Mouse (Mus musculus) ovary, postnatal 36 days (tissue): ENCODE data around the gene Zdhhc8.

Experiments used
- DNase-seq: peaks from one replicate; pipeline ENCODE4 v3.0.0; 2022; ENCODE audit warnings: low spot score, mixed read lengths

Gene Zdhhc8

DNA sequence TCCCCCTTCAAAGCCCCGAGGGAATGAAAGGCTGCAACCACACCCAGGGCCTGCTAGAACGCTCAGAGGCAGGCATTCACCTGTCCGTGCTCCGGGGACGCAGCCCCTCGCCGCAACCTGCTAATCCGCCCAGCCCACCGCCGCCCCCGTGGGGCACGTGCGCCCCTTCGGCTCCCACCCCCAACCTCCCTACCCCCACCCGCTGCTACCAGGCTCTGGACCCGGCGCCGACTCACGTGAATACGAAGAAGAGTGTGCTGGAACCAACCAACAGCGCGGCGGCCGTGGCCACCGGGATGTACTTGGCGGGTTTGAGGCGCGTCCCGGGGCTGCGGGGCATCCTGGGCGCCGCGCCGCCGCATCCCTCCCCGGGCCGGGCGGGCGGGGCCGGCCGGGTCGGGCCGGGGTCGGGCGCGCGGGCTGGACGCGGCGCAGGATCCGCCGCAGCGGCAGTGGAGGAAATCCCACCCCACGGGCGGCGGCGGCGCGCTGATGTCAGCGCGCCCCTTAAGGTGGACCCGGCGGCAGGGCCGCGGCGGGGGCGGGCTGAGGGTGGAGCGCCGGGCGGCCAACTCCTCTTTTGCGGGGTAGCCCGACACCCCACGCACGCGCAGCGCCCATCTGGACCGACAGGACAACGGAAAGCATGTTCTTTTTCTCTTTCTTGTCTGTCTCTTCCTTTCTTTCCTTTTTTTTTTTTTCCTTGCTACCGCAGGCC lies at the start of gene Zdhhc8:
Gene Zdhhc8, minus strand, starts transcription at position 466 of the 718 bp plus-strand sequence.
- peak; percentile 84 for DNase-seq

DNA sequence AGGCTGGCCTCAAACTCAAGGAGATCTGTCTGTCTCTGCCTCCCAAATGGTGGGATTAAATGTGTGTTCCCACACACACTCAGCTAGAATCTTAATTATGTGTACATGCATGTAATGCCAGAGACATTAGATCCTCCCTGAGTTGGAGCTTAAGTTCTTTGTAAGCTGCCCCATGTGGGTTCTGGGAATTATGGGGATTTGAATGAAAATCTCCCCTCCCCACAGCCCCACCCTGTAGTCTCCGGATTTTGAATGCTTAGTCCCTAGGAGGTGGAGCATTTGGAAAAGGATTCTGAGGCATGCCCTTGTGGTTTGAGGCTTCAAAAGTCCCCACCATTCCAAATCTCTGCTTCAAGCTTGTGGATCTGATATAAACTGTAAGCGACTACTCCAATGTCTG lies 40.2 kb upstream of the Zdhhc8 start:
- no peak for DNase-seq

DNA sequence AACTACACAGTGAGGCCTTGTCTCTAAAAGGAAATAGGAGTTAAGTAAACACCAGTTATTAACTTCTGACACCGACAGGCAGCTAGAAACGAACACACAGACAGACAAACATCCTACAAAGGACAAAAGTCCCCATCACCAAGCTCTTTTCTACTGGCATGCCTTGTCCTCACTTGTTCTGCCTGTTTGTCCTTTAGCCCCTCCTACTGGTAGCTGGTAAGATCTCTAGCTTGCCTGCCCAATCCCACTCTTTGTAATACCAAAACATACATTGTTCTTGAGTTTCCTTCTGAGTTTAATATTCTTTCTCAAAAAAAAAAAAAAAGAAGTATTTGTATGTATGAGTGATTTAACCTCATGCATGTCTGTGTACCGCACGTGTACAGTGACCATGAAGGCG lies 33.2 kb upstream of the Zdhhc8 start:
- DNase-seq = no peak

DNA sequence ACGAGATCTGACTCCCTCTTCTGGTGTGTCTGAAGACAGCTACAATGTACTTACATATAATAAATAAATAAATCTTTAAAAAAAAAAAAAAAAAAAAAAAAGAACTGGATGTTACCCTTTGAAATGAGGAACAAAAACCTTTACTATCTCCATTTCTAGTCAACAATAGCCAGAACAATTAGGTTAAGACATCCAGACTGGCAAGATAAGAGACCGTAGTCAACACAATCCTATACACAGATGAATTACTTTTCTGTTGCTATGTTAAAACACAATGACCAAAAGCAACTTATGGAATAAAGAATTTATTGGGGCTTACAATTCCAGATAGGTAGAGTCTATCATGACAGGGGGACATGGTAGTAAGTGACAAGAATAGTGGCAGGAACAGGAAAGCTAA lies 30.1 kb upstream of the Zdhhc8 start:
- DNase-seq = no peak

DNA sequence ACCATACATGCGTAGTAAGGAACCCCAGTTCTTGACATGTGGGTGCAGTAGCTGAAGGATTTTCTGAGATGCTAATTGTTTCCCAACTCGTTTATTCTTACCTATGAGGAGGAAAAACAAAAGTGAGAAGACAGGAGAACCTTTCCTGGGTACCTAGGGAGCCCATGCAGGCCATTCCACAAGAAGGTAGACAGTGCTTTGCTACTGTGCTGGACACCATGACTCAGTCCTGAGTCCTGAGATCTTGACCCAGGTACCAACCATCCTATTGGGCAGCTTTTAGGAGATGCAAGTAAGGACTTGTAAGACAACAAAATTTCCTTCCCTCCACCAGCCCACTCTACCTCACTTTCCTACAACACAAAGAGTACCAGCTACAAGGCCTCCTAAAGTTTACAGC lies 23.3 kb upstream of the Zdhhc8 start, which contains the start of gene Gm49776:
Gene Gm49776, minus strand, starts transcription at position 101 of the 400 bp plus-strand sequence.
- DNase-seq = no peak

DNA sequence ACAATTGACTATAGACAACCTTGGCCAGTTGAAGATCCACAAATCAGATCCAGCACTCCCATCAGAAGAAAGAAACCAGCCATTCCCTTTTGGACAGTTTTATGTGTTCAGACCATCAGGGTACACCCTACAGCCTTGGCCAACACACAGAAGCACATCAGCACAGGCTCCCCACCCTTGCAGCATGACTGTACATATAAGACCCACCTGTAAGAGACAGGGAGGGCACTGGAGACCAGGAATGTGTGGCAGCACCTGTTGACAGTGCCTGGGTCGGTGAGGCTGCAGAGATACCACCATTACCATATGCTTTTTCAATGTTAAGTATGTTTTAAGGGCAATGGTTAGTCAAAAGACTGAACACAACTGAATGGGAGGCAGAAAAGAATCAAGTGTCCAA lies 18.9 kb upstream of the Zdhhc8 start:
- no peak for DNase-seq

DNA sequence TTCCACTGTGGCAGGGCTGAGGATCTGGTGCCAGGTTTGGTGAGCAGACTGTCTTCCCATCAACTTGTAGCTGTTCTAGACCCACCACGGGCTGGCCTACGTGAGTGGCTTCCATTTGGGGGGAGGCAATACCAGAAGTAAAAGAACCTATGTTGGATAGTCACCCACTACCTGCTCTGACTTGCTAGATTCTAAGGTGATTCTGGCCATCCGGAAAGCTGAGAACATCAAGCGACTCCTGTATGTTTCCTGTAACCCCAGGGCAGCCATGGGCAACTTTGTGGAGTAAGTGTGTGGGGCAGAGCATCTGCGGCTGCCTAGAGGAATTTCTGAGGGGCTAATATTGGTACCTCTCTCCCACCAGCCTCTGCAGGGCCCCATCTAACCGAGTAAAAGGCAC lies 17.8 kb upstream of the Zdhhc8 start:
- DNase-seq = no peak

DNA sequence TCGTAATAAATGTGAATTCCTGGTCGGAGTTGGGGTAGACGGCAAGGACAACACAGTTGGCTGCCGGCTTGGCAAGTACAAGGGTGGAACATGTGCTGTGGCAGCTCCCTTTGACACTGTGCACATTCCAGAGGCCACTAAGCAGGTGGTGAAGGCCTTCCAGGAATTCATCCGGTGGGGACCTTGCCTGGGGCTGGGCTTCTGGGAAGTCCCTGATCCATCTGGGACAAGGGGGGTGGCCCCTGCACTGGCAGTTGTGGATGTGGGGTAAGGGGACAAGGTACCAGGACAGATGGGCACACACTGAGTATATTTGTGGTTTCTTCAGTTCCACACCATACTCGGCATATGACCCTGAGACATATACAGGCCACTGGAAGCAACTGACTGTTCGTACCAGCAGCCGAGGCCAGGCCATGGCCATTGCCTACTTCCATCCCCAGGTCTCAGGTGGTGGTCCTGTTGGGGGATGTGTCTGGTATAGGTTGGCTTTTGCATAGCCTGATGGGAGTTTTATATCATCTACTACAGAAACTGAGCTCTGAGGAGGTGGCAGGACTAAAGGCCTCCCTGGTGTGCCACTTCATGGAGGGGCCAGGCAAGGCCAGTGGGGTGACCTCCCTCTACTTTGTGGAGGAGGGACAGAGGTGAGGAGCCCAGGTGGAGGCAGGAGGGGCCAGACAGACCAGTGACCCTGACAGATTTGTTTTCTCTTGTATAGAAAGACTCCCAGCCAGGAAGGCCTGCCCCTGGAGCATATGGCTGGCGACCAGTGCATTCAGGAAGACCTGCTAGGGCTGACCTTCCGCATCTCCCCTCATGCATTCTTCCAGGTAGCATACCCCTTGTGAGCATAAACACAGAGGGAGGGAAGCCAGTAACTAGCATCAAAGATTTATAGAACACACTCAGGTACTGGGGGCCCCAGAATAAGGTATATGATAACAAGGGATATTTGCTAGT lies 16.2 kb upstream of the Zdhhc8 start:
- no peak for DNase-seq

DNA sequence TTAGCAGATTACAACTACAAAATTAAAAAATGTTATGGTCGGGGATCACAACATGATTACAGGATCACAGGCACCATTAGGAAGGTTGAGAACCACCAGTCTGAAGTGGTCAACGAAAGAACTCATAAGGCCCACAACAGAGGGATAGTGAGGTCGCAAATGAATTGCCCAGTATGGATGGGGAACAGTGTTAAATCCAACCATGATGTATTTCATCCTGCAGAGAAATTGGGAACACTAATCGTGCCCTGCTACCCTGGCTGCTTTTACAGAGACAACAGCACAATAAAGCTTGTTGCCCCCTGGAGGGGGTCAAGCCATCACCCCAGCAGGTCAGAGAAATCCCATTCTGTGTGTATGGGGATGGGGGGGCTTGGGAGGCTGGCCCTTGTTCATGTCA lies 15.3 kb upstream of the Zdhhc8 start:
- no peak for DNase-seq

DNA sequence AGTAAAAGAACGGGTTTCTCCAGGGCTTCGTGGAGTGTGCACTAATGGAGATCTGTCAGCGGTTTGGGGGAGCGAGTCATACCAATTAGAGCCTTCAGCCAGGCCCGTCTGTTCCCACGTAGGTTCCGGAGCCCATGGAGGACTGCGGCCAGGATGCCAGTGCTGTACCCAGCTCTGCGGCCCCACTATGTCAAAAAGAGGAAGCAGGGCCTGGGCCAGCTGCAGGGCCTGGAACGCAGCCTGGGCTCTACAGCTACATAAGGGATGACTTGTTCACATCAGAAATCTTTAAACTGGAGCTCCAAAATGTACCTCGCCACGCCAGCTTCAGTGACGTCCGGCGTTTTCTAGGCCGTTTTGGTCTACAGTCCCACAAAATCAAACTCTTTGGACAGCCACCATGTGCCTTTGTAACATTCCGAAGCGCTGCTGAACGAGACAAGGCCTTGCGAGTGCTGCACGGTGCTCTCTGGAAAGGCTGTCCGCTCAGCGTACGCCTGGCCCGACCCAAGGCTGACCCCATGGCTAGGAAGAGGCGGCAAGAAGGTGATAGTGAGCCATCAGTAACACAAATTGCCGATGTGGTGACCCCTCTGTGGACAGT lies 14.5 kb upstream of the Zdhhc8 start:
- DNase-seq = peak; percentile 43

DNA sequence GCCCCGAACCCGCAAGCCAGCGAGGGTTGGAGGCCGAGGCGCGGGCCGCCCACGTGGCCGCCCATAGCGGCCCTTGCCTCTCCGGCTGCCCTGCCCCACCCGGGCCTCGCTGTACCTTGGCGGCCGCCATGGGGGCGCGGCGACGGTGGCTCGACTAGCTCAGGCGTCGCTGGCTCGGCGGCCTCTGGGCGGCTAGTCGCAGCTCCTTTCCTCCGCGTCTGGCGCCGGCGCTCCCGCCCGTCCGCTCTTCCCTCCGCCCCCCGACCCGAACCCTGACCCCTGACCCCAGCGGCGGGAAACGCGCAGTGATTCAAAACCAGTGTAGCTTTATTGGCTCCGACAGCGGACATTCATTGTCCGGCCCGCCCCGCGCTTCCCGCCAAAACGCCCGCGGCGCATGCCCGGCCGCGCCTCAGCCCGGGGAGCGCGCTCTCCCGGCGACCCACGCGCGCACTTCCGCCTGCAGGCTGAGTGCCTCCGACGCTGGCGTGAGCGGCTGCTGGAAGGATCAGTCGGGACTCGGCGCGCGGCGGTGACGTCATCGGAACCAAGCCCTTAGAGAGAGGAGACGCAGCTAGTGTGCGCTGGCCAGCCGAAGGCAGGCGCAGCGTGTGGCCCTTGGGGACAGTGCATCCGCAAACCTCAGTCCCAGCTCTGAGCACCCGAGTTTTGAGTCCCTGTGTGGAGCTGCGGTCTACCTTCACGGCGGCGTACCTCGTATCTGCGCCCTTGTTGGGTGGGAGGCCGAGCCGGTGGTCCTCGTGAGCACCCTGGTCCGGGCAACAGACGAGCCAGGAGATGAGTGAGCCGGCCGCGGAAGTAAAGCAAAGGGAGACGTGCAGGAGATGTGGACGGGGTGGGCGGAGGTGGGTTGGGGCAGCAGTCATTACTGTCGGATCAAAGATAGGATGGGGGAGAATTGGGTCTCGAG lies 13.8 kb upstream of the Zdhhc8 start, which contains the start of the genes Trmt2a and Ranbp1:
Gene Trmt2a, plus strand, starts transcription at position 247 of the 931 bp plus-strand sequence.
Gene Ranbp1, minus strand, starts transcription at position 300 of the 931 bp plus-strand sequence.
- DNase-seq = peak; percentile 99

DNA sequence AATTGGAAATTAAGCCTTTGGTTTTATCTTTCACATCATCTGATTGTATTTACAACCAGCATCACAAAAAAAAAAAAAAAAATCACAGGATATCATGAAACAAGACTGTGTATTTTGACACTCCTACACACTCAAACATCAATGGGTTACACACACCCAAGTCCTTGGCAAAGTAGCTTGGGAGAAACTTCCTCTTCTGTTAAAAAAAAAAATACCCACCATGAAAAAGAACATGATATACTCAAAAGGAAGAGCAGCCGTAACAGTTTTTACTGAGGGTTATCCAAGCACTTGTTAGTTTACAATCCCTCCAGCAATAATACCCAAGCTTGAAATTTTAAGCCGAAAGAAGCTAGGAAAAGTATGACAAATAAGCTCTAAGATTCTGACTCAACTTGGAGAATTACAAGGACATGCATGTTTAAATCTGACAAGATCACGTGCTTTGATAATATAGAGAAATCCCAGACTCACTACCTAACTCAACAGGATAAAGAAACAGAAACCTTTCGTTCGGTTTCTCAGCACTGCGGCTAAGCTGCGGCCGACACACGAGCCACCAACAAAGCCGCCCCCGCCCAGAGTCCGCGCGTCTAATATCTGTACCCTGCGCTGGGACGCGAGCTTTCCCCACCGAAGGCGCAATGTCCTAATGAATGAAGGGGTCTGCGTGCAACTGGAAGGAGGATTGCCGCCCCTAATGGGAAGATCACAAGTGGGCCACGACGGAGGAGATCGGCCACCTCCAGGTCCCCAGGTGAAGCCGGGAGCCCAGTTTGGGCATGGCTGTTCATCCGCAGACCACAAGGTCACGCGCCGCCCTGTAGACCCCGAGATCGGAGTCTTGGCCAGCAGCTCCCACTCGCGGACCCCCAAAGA lies 12.8 kb upstream of the Zdhhc8 start:
- DNase-seq = no peak

DNA sequence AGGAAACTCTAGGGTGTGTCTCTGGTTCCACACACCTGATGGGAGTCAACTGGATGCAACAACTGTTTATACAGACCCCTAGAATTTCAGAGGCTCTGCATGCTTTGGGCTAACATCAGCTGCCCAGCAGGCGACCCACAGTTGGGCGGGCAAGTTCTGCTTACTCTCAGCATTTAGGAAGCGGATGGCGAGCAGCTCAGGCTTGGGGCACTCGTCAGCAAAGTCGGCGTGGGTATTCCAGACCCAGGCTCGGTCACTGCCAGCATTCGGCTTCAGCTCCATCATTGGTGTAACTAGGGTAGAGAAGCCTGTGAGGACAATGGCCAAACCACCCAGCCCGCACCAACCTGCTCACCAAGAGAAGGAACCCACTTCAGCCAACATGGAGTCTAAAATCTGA lies 6.6 kb upstream of the Zdhhc8 start:
- no peak for DNase-seq

DNA sequence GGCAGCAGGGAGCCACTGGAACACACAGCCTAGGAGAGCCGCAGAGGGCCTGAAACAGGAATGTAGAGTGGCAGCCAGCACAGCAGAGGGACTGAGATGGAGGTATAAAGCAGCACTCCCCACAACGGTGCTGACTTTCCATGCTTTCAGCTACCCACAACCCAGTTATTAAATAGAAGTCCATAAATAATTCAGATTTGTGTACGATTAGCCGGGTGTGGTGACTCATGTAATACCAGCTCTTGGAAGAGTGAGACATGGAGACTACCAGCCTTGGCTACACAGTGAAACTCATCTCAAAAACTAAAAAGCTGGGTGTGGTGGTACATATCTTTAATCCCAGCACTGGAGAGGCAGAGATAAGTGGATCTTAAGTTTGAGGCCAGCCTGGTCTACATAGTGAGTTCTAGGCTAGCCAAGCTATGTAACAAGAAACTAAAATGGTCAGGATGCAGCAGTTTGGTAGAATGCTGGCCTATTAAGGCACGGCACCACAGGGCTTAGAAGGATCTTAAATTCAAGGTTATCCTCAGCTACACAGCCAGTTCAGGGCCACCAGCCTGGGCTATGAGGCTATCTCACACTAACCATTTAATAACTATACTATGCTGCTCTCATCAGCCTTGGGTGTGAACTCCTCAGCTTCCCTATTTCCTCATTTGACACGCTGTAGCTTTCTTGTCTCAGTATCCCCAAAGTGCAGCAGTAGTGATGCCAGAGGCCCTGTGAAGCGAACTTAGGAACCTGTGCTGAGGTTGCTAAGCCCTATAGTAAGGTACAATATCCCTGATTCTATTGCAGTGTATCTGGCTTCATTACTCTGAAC lies 2.0 kb upstream of the Zdhhc8 start:
- no peak for DNase-seq

DNA sequence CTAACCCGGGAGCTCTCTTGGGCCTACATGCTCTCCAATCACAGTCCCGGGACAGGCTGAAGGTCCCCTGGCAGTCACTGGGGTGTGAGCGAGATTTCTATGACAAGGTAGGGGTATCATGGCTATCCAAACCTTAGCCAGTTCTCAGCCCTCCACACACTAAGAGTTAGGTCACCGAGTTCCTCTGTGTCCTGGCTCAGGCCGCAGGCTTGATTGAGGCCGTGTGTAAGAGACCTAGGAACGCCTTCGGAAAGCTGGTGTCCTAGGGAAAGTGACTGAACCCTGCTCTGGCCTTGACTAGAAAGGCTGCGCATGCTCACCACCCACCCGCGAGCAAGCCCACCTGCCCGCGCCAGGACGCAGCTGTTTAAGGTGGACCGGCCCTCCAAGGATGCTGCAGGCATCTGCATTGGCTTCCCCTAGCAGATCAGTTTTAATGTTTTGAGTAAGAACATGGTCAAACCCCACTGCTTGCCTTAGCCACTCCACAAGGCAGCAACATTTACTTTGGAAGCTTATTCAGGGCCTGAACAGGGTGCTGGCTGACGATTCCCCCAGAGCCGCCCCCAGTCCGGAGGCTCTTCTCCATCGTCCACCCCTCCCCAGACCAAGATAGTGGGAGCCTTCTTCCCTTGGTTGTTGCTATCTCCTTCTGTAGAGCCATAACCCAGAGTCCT lies 591 bp upstream of the Zdhhc8 start:
- peak; percentile 75 for DNase-seq

DNA sequence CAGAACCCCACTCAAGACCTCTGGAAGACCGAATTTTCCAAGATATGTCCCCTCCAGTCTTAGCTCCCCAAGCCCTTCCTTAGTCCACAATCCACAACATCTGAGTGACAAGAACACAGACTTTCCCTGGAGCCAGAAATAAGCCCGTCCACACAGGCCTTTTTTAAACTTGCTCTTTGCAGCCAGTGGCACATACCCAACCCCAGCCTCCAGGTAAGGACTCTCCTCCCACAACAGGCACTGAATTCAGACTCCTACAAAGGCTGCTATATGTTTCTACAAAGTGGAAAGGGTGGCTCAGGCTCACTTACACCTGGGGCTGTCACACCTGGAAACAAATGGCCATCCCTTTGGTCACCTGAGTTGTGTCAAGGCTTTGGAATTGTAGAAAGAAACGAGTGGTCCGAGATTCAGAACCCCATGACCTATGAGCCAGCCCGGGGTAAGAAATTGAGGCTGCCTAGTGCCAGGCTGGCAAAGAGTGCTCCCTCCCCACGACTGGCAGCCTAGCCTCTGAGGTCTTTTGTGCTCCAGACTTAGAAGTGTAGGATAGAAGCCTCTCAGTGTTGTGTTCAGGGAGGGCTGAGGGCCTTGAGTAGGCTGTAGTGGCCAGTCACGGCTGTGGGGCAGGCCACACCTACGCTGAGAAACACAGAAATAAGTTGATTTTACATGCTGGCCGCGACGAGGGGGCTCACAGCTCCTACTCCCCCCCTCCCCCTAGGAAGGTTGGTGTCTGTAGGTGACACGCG lies 841 bp downstream of the Zdhhc8 start:
- DNase-seq = no peak

DNA sequence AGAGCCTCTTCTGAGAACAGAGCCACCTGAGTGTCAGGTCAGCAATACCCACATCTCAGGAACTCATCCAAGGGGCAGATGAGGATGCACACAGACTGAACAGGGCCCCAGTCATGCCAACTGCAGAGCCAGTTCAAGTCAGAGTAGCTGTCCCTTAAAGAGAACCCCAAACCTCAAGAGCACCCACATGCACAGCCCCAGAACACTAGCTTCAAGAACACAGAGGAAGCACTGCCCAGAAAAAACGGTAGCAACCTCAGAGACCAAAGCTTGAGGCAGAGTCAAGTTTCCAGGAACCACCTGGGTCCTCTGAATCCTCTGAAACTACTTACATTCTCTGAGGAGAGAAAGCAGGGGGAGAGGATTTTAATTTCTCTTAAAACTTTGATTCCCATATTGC lies 1.5 kb downstream of the Zdhhc8 start:
- DNase-seq = no peak

DNA sequence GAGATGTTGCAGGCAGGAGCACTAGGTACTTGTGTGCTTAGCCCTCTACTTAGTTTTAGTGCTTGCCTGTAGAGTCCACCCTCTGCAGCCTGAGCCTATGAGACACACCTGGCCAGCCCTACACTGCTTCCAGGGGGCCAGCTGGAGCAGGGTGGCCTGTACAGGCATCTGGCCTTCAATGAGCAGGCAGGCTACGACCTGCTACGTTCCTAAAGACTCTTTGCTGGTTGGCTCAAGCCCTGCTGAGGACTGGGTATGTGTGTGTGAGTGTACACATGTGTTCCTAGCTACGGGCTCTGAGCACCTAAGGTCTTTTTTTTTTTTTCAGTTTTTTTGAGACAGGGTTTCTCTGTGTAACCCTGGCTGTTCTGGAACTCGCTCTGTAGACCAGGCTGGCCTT lies 3.5 kb downstream of the Zdhhc8 start:
- no peak for DNase-seq
